Mouse (Mus musculus) CH12.LX (cell line): Measurements from ENCODE around the gene Gngt2. TPM values are rescaled to one million over a fixed set of nuclear protein-coding genes. Genes with fewer than 3 reads are reported as not detected.
A peak's percentile ranks its signal among the peaks of the same experiment; 100 is the strongest.

ENCODE experiments used
- DNase-seq: peaks from one replicate; pipeline ENCODE4 v3.0.0-alpha.2; 2013; ENCODE audit errors: extremely low read depth
- H3K27ac ChIP-seq: 2 replicates; pipeline ENCODE4 v1.5.1; 2012; ENCODE audit warnings: low read depth, mild to moderate bottlenecking, control low read depth, moderate library complexity; ENCODE audit not compliant: insufficient read depth
- H3K27me3 ChIP-seq: replicated peaks from 2 replicates; pipeline ENCODE3; 2012; ENCODE audit warnings: inconsistent platforms
- H3K36me3 ChIP-seq, 2 experiments: replicated peaks in 1 of 2; 2 replicates each; pipeline versions ENCODE3 to v1.6.1; 2012; ENCODE audit warnings: inconsistent platforms in 1 of 2, low read length in 1 of 2, mild to moderate bottlenecking in 1 of 2, mixed read lengths in 1 of 2, moderate library complexity in 1 of 2; ENCODE audit not compliant: control insufficient read depth in 1 of 2, insufficient read depth in 1 of 2
- H3K4me1 ChIP-seq, 2 experiments: 2 replicates each; pipeline ENCODE4 v1.6.1; 2012; ENCODE audit warnings: inconsistent platforms in 1 of 2, moderate library complexity in 1 of 2; ENCODE audit not compliant: insufficient read depth in 2 of 2, control insufficient read depth in 1 of 2
- H3K4me2 ChIP-seq: 2 replicates; pipeline ENCODE4 v1.6.1; 2012; ENCODE audit warnings: low read depth, mild to moderate bottlenecking, control low read depth; ENCODE audit not compliant: poor library complexity, insufficient read depth, severe bottlenecking
- H3K4me3 ChIP-seq, 3 experiments: fragments of 150-350 bp in 1 of 3; sonication (generic) in 1 of 3; replicated peaks in 1 of 3; 2 replicates each; pipeline versions ENCODE3 to v1.5.1; 2011 to 2012; ENCODE audit warnings: low read depth in 2 of 3, low read length in 2 of 3, mild to moderate bottlenecking in 2 of 3, moderate library complexity in 2 of 3, control low read depth in 1 of 3, improper control_type of control experiment in 1 of 3, inconsistent platforms in 1 of 3, mixed read lengths in 1 of 3; ENCODE audit not compliant: poor library complexity in 1 of 3
- H3K79me2 ChIP-seq: replicated peaks from 2 replicates; pipeline ENCODE4 v1.6.1; 2012; ENCODE audit warnings: mild to moderate bottlenecking, moderate library complexity; ENCODE audit not compliant: control insufficient read depth, poor library complexity, insufficient read depth, severe bottlenecking; ENCODE audit errors: extremely low read depth
- H3K9ac ChIP-seq: 2 replicates; pipeline ENCODE4 v1.6.1; 2012; ENCODE audit warnings: low read depth, mild to moderate bottlenecking, control low read depth, moderate library complexity; ENCODE audit not compliant: insufficient read depth
- H3K9me3 ChIP-seq: replicated peaks from 2 replicates; pipeline ENCODE3; 2012; ENCODE audit warnings: low read length, inconsistent platforms, mixed read lengths
- BHLHE40 ChIP-seq: IDR thresholded peaks from 2 replicates; pipeline ENCODE4 v1.6.1; 2011; ENCODE audit warnings: mild to moderate bottlenecking, low read depth, low read length, improper control_type of control experiment
- CHD1 ChIP-seq: IDR thresholded peaks from 2 replicates; pipeline ENCODE4 v1.6.1; 2012; ENCODE audit warnings: low read depth, low read length, improper control_type of control experiment, inconsistent platforms
- CTCF ChIP-seq, 2 experiments: IDR thresholded peaks in 1 of 2; conservative IDR thresholded peaks in 1 of 2; 2 replicates each; pipeline ENCODE4 v1.5.1; 2011 to 2012; ENCODE audit warnings: low read depth in 2 of 2, low read length in 2 of 2, improper control_type of control experiment in 1 of 2, inconsistent platforms in 1 of 2, mild to moderate bottlenecking in 1 of 2, moderate library complexity in 1 of 2
- ELF1 ChIP-seq: IDR thresholded peaks from 2 replicates; pipeline ENCODE4 v1.6.1; 2014; ENCODE audit warnings: low read depth, mild to moderate bottlenecking, inconsistent platforms, low read length, improper control_type of control experiment
- KAT2A ChIP-seq: IDR thresholded peaks from 2 replicates; pipeline ENCODE4 v1.6.1; 2012; ENCODE audit warnings: low read length, improper control_type of control experiment, inconsistent platforms; ENCODE audit not compliant: insufficient replicate concordance
- MXI1 ChIP-seq: IDR thresholded peaks from 2 replicates; pipeline ENCODE4 v1.6.1; 2011; ENCODE audit warnings: mild to moderate bottlenecking, low read depth, low read length, improper control_type of control experiment
- MYC ChIP-seq: IDR thresholded peaks from 2 replicates; pipeline ENCODE4 v1.6.1; 2011; ENCODE audit warnings: low read depth, mild to moderate bottlenecking, improper control_type of control experiment, low read length
- SMC3 ChIP-seq: IDR thresholded peaks from 2 replicates; pipeline ENCODE4 v1.6.1; 2011; ENCODE audit warnings: low read depth, low read length, improper control_type of control experiment
- UBTF ChIP-seq: IDR thresholded peaks from 2 replicates; pipeline ENCODE4 v1.6.1; 2012; ENCODE audit warnings: low read depth, mild to moderate bottlenecking, inconsistent platforms, low read length, improper control_type of control experiment, moderate library complexity
- ZKSCAN1 ChIP-seq: IDR thresholded peaks from 2 replicates; pipeline ENCODE4 v1.6.1; 2012; ENCODE audit warnings: low read depth, inconsistent platforms, low read length, improper control_type of control experiment, borderline replicate concordance
- ZMIZ1 ChIP-seq: IDR thresholded peaks from 2 replicates; pipeline ENCODE4 v1.6.1; 2012; ENCODE audit warnings: low read depth, mild to moderate bottlenecking, inconsistent platforms, low read length, improper control_type of control experiment
- ZNF384 ChIP-seq: IDR thresholded peaks from 2 replicates; pipeline ENCODE4 v1.6.1; 2012; ENCODE audit warnings: low read depth, low read length, improper control_type of control experiment, inconsistent platforms
- dilution Hi-C: fragments of 300-500 bp; cut with MboI; formaldehyde crosslinking; loops from 2 replicates; pipeline ENCODE4 v1.14.3; 2020; ENCODE audit warnings: low sequenced_read_pairs; ENCODE audit not compliant: extremely low pct_unique_long_range_greater_than_20kb, extremely low pct_ligation_motif_present
- in situ Hi-C: fragments of 300-500 bp; cut with MboI; formaldehyde crosslinking; loops from 3 replicates; pipeline ENCODE4 v1.14.3; 2019; ENCODE audit warnings: low sequenced_read_pairs, low pct_ligation_motif_present, low pct_unique_long_range_greater_than_20kb, mixed read lengths
- polyA plus RNA-seq: library from polyadenylated mRNA; unstranded; fragments of >175 nt; gene quantifications from 2 replicates; pipeline ENCODE4 v1.2.1, GENCODE M21; 2012; ENCODE audit warnings: low read depth; ENCODE audit not compliant: insufficient read length
- total RNA-seq, 2 experiments: library from RNA; depleted of rRNA; stranded (reverse); fragments of 300-350 nt in 1 of 2; fragments of >200 nt in 1 of 2; gene quantifications; 2 replicates each; pipeline ENCODE4 v1.2.3; 2012 to 2014

The Gngt2 gene
- total and polyA plus RNA-seq, 3 experiments = 136 to 157 (median 143) TPM

DNA sequence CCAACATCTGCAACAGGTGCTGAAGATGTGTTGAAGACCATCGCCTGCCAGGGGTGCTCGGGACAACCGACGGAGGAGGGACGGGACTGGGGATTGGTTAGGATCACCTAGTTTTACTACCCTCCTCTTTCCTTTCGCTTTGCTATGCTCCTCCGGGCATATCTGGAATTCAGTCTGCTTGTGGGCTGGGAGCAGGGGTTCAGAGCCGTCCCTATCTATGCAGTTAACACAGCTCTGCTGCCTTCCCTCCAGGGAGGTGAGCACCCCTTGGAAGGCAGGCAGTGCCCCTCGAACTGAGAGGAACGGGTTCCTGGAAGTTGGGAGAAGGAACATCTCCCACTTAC, 5.8 kb upstream of the Gngt2 start:
- dilution Hi-C loops = no loop called here
- Histone ChIP-seq H3K4me1 (peaks cover 25 to 68% of the 10 kb centered on the region in 2 experiments), H3K27me3 (peaks cover 11% of the 10 kb centered on the region), H3K4me3 (no peak overlapping the region), H3K79me2 (0 out of 2 replicates have a peak, but pooled peaks cover 2% of the 10 kb centered on the region), H3K9ac (no peak overlapping the region), H3K27ac (no peak overlapping the region), H3K9me3 (peaks cover 13% of the 10 kb centered on the region), H3K4me2 (no peak overlapping the region), H3K36me3 (peaks cover 39 to 59% of the 10 kb centered on the region in 2 experiments)
- TF ChIP-seq ZKSCAN1 (no peak), MXI1 (no peak), CHD1 (no peak)
- in situ Hi-C loops = loop anchor here (5.0 kb wide), 1 partner anchor 36 kb away; no protein-coding TSS in a partner anchor
- no peak for DNase-seq

DNA sequence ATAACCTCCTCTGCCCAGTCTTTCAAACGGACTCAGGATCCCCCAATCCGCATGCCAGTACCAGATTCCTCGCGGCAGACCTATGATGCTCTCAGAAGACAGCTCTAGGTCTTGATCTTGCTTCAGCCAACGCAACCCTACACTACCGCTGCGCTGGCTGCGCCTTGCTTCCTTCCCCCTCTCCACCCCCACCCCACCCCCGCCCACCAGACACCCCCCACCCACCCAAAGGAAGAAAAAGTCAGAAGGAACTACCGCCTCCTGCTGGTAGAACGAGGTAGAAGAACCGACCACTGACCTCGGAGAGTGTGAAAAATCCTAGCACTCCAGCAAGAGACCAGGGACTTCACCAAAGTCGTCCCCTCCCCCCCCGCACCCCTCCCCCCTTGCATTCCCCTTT, 5.4 kb upstream of the Gngt2 start:
- Histone ChIP-seq H3K27ac (no peak overlapping the region), H3K4me3 (no peak overlapping the region), H3K9me3 (peaks cover 13% of the 10 kb centered on the region), H3K27me3 (peaks cover 7% of the 10 kb centered on the region), H3K4me2 (no peak overlapping the region), H3K79me2 (0 out of 2 replicates have a peak, but pooled peaks cover 2% of the 10 kb centered on the region), H3K4me1 (peaks cover 28 to 72% of the 10 kb centered on the region in 2 experiments), H3K36me3 (peaks cover 43 to 63% of the 10 kb centered on the region in 2 experiments), H3K9ac (no peak overlapping the region)
- in situ Hi-C loops = loop anchor here (5.0 kb wide), 1 partner anchor 36 kb away; no protein-coding TSS in a partner anchor
- no peak for DNase-seq
- dilution Hi-C loops = no loop called here
- no peak for TF ChIP-seq ZKSCAN1
- TF ChIP-seq CTCF (conservative IDR thresholded peaks at IDR 0.05 in 1 of 2, IDR thresholded peaks at IDR 0.05 in 1 of 2; ENCODE audit: low read depth in 2 of 2, low read length in 2 of 2) = 0 out of 4 replicates have a peak, but pooled peaks of 1 of the 2 experiments have one; percentile 5
- no peak for TF ChIP-seq ZNF384
- TF ChIP-seq ZMIZ1 = no peak

DNA sequence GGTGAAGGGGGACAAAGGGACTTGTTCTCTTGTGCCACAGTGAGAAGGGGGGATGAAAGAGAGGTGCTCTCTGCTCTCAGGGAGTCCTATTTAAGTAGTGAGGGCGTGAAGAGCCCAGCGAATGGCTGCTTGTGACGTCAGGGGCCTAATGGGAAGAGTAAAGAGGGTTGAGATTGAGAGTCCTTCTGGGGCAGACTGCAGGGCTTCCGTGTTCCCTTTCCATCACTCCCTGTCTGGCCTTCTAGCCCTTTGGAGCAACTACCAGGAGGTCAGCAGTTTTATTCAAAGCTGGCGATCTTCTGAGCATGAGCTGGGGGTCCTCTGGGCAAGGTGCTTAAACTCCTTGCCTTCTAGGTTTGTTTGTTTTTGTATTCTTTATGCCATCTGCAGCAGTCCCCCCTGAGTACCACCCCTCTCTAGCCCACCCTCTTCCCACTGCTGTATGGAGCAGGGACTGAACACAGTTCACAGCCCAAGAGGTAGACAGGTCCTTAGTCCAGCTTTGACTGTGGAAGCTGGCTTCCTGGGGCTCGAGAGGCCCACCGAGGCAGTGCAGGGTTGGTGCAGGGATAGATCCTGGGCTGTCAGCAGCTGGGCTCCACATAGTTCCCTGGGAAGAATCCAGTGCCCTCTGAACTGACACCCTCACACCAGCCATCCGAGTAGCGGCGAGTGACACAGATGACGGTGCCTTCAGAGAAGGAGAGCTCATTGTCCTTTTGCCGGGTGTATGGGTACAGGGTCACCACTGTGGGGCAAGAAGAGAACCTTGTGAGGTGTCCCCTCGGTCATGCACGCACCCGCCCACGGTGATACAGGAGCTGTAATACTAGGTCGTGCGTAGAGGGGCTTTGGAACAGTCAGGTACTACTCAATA, 4.6 kb upstream of the Gngt2 start:
- dilution Hi-C loops (no loop called here), in situ Hi-C loops (loop anchor here (5.0 kb wide), 1 partner anchor 35 kb away; no protein-coding TSS in a partner anchor)
- no peak overlapping the region for H3K4me3 ChIP-seq
- no peak overlapping the region for H3K9ac ChIP-seq
- peaks cover under 1% of the 10 kb centered on the region for H3K27me3 ChIP-seq
- H3K27ac ChIP-seq = no peak overlapping the region
- TF ChIP-seq UBTF = no peak
- no peak for TF ChIP-seq KAT2A
- no peak for TF ChIP-seq SMC3
- no peak for TF ChIP-seq ELF1
- no peak for TF ChIP-seq CTCF (conservative IDR thresholded peaks at IDR 0.05 in 1 of 2, IDR thresholded peaks at IDR 0.05 in 1 of 2; ENCODE audit: low read depth in 2 of 2, low read length in 2 of 2)
- TF ChIP-seq MYC = no peak
- no peak for TF ChIP-seq BHLHE40
- H3K79me2 ChIP-seq = peaks cover 9% of the 10 kb centered on the region
- H3K4me2 ChIP-seq = no peak overlapping the region
- peaks cover 35 to 75% of the 10 kb centered on the region in 2 experiments for H3K4me1 ChIP-seq
- DNase-seq = no peak
- peaks cover 50 to 70% of the 10 kb centered on the region in 2 experiments for H3K36me3 ChIP-seq
- H3K9me3 ChIP-seq = peaks cover 13% of the 10 kb centered on the region
